Mouse (Mus musculus): Measurements from ENCODE around the gene Ssx2ip.

GRCm38 (mm10) chr3:146440011-146440410 lies 35.6 kb downstream of the Ssx2ip start:
- TF ChIP-seq POLR2A (IDR thresholded peaks at IDR 0.05; ENCODE audit: insufficient read depth, low read depth, low read length): no peak
- TF ChIP-seq EP300 (IDR thresholded peaks at IDR 0.05; ENCODE audit: insufficient read depth, low read depth, low read length): no peak
